Comparison of ENCODE assay signal across 9 mouse cellular contexts in genomic region chr6:113681271-113681670, GRCm38 (mm10). TPM values are rescaled to one million over a fixed set of nuclear protein-coding genes. Genes with fewer than 3 reads are reported as not detected.
DNase-seq lines count a peak whose midpoint lies in the region; ATAC-seq lines count a peak whose summit lies in the region.
"Had no signal": no experiment of that assay in that cellular context is flagged by ENCODE, and none has a peak within 500 bp of the region (broad histone marks: within the 10 kb centered on the region; RNA-seq: fewer than 3 reads in every experiment).

No protein-coding gene starts in this region.

- H3K9me3 ChIP-seq in embryonic facial prominence, embryonic 11.5 days (replicated peaks; ENCODE audit: control insufficient read depth, low read length): no peaks in the 10 kb centered on the region
- no peaks in the 10 kb centered on the region for H3K9me3 ChIP-seq in heart, embryonic 11.5 days (replicated peaks; ENCODE audit: control insufficient read depth, low read length)
- H3K9me3 ChIP-seq in liver, embryonic 16.5 days (replicated peaks; ENCODE audit: control insufficient read depth, low read length): no peaks in the 10 kb centered on the region
- H3K9me3 ChIP-seq: heart, embryonic 13.5 days had no signal

- H3K27me3 ChIP-seq in embryonic facial prominence, embryonic 11.5 days (ENCODE audit: control insufficient read depth, insufficient read depth, low read length): no peaks in the 10 kb centered on the region
- no peaks in the 10 kb centered on the region for H3K27me3 ChIP-seq in heart, embryonic 11.5 days (ENCODE audit: control insufficient read depth, insufficient read depth, low read length)
- no peaks in the 10 kb centered on the region for H3K27me3 ChIP-seq in liver, embryonic 16.5 days (ENCODE audit: control insufficient read depth, insufficient read depth, low read depth, low read length)
- H3K27me3 ChIP-seq: heart, embryonic 13.5 days had no signal

- H3K36me3 ChIP-seq in embryonic facial prominence, embryonic 11.5 days (replicated peaks; ENCODE audit: control insufficient read depth, insufficient read depth, low read depth, low read length): no peaks in the 10 kb centered on the region
- no peaks in the 10 kb centered on the region for H3K36me3 ChIP-seq in heart, embryonic 11.5 days (ENCODE audit: control insufficient read depth, insufficient read depth, low read length)
- H3K36me3 ChIP-seq in liver, embryonic 16.5 days (ENCODE audit: control insufficient read depth, insufficient read depth): no peaks in the 10 kb centered on the region; the same call in 1 of the 2 replicates

- H3K4me2 ChIP-seq in embryonic facial prominence, embryonic 11.5 days (ENCODE audit: low read depth, low read length): no peak overlapping the region
- H3K4me2 ChIP-seq in heart, embryonic 11.5 days: no peak overlapping the region
- H3K4me2 ChIP-seq in liver, embryonic 16.5 days (ENCODE audit: low read depth, low read length): no peak overlapping the region
- H3K4me2 ChIP-seq: heart, embryonic 13.5 days had no signal

- WGBS in embryonic facial prominence, embryonic 11.5 days: 23% methylated on average over 4 of the region's 4 CpGs
- 17% methylated on average over 4 of the region's 4 CpGs for WGBS in heart, embryonic 11.5 days (ENCODE audit: insufficient replicate concordance)
- WGBS in liver, embryonic 16.5 days (ENCODE audit: insufficient replicate concordance): 4% methylated on average over 4 of the region's 4 CpGs

- peak; percentile 91 for DNase-seq in adrenal gland, postnatal 25 days
- DNase-seq in embryonic facial prominence, embryonic 11.5 days (ENCODE audit: low spot score): peak; percentile 85
- peak; percentile 87 for DNase-seq in kidney, postnatal 14 days
- DNase-seq in ovary, postnatal 36 days (ENCODE audit: low spot score): peak; percentile 77
- DNase-seq in thymus, postnatal 25 days: peak; percentile 93

- no peak overlapping the region for H3K27ac ChIP-seq in embryonic facial prominence, embryonic 11.5 days (replicated peaks; ENCODE audit: low read depth, low read length)
- H3K27ac ChIP-seq in heart, embryonic 11.5 days (ENCODE audit: low read depth, low read length): no peak overlapping the region
- H3K27ac ChIP-seq in liver, embryonic 16.5 days (ENCODE audit: low read length): 0 out of 2 replicates have a peak overlapping the region, but pooled peaks have one; percentile 6
- H3K27ac ChIP-seq: heart, embryonic 13.5 days had no signal

- H3K4me1 ChIP-seq in embryonic facial prominence, embryonic 11.5 days (ENCODE audit: control insufficient read depth, insufficient read depth, low read length): no peaks in the 10 kb centered on the region
- H3K4me1 ChIP-seq in heart, embryonic 11.5 days (ENCODE audit: control insufficient read depth, insufficient read depth, low read length): no peaks in the 10 kb centered on the region
- peaks cover 23% of the 10 kb centered on the region for H3K4me1 ChIP-seq in liver, embryonic 16.5 days (ENCODE audit: control insufficient read depth, low read depth, low read length)

- peak; percentile 92 for ATAC-seq in CD4-positive, CD25-positive, alpha-beta regulatory T cell, adult 4 months
- ATAC-seq in embryonic facial prominence, embryonic 11.5 days (replicated peaks; ENCODE audit: insufficient number of reproducible peaks, low FRiP score, low TSS enrichment, low read depth): 0 out of 2 replicates have a peak, but pooled peaks have one; percentile 47
- peak; percentile 69 for ATAC-seq in heart, embryonic 11.5 days (replicated peaks; ENCODE audit: insufficient number of reproducible peaks, low FRiP score, low TSS enrichment)
- peak; percentile 69 for ATAC-seq in liver, embryonic 16.5 days (ENCODE audit: low read depth)

- H3K9ac ChIP-seq in embryonic facial prominence, embryonic 11.5 days (replicated peaks; ENCODE audit: low read length): no peak overlapping the region
- no peak overlapping the region for H3K9ac ChIP-seq in heart, embryonic 11.5 days (ENCODE audit: low read depth, low read length)
- no peak overlapping the region for H3K9ac ChIP-seq in liver, embryonic 16.5 days (ENCODE audit: low read depth, low read length)
- H3K9ac ChIP-seq: heart, embryonic 13.5 days had no signal

- no peak overlapping the region for H3K4me3 ChIP-seq in embryonic facial prominence, embryonic 11.5 days (ENCODE audit: low read depth, low read length)
- H3K4me3 ChIP-seq in heart, embryonic 11.5 days (ENCODE audit: low read depth, low read length): no peak overlapping the region
- no peak overlapping the region for H3K4me3 ChIP-seq in liver, embryonic 16.5 days (ENCODE audit: low read depth, low read length)
- H3K4me3 ChIP-seq: heart, embryonic 13.5 days had no signal

RNA-seq across cellular contexts. Expression of gene Tatdn2, which starts 15.6 kb away (rescaled TPM):
- 1 to 10 TPM; 3.6 to 10.0 TPM for polyA plus RNA-seq in CD4-positive, CD25-positive, alpha-beta regulatory T cell, adult 4 months (2017; shearing (Covaris generic))
- 49.5 and 50.7 TPM in 2 replicates for total RNA-seq in adrenal gland, postnatal 25 days (2021)
- 0.84 and 1.6 TPM in 2 replicates for polyA plus RNA-seq in embryonic facial prominence, embryonic 11.5 days (2014; fragmentation: Nextera tagmentation; extraction: Ambion mirVana)
- 0.93 and 1.1 TPM in 2 replicates for polyA plus RNA-seq in heart, embryonic 11.5 days (2014; fragmentation: Nextera tagmentation; extraction: Ambion mirVana)
- 0.40 and 0.47 TPM in 2 replicates for polyA plus RNA-seq in liver, embryonic 16.5 days (2015; fragmentation: Nextera tagmentation; extraction: Ambion mirVana)

RNA-seq across cellular contexts. Expression of gene Ghrl, which starts 38.4 kb away (rescaled TPM):
- polyA plus RNA-seq in CD4-positive, CD25-positive, alpha-beta regulatory T cell, adult 4 months (2017; shearing (Covaris generic)): not detected
- total RNA-seq in adrenal gland, postnatal 25 days (2021): not detected in 2 replicates
- polyA plus RNA-seq in embryonic facial prominence, embryonic 11.5 days (2014; fragmentation: Nextera tagmentation; extraction: Ambion mirVana): not detected in 2 replicates
- 0.66 and 0.69 TPM in 2 replicates for polyA plus RNA-seq in heart, embryonic 11.5 days (2014; fragmentation: Nextera tagmentation; extraction: Ambion mirVana)
- polyA plus RNA-seq in liver, embryonic 16.5 days (2015; fragmentation: Nextera tagmentation; extraction: Ambion mirVana): 0.11 and 1.9 TPM in 2 replicates
- polyA plus RNA-seq: heart, embryonic 13.5 days had no signal

RNA-seq across cellular contexts. Expression of gene Irak2, which starts 43.0 kb away (rescaled TPM):
- 10 to 100 TPM; 27.3 to 40.1 TPM for polyA plus RNA-seq in CD4-positive, CD25-positive, alpha-beta regulatory T cell, adult 4 months (2017; shearing (Covaris generic))
- 13.8 and 17.1 TPM in 2 replicates for total RNA-seq in adrenal gland, postnatal 25 days (2021)
- polyA plus RNA-seq in embryonic facial prominence, embryonic 11.5 days (2014; fragmentation: Nextera tagmentation; extraction: Ambion mirVana): 2.2 and 4.0 TPM in 2 replicates
- polyA plus RNA-seq in heart, embryonic 11.5 days (2014; fragmentation: Nextera tagmentation; extraction: Ambion mirVana): 6.7 and 7.2 TPM in 2 replicates
- 12.4 and 13.2 TPM in 2 replicates for polyA plus RNA-seq in liver, embryonic 16.5 days (2015; fragmentation: Nextera tagmentation; extraction: Ambion mirVana)

RNA-seq across cellular contexts. Expression of gene Vhl, which starts 57.5 kb away (rescaled TPM):
- 10 to 100 TPM; 10.4 to 17.3 TPM for polyA plus RNA-seq in CD4-positive, CD25-positive, alpha-beta regulatory T cell, adult 4 months (2017; shearing (Covaris generic))
- 31.6 and 32.6 TPM in 2 replicates for total RNA-seq in adrenal gland, postnatal 25 days (2021)
- 56.9 and 64.0 TPM in 2 replicates for polyA plus RNA-seq in embryonic facial prominence, embryonic 11.5 days (2014; fragmentation: Nextera tagmentation; extraction: Ambion mirVana)
- polyA plus RNA-seq in heart, embryonic 11.5 days (2014; fragmentation: Nextera tagmentation; extraction: Ambion mirVana): 31.2 and 40.9 TPM in 2 replicates
- 9.0 and 9.1 TPM in 2 replicates for polyA plus RNA-seq in liver, embryonic 16.5 days (2015; fragmentation: Nextera tagmentation; extraction: Ambion mirVana)

RNA-seq across cellular contexts. Expression of gene Sec13, which starts 59.3 kb away (rescaled TPM):
- 100 to 1,000 TPM; 143 to 177 TPM for polyA plus RNA-seq in CD4-positive, CD25-positive, alpha-beta regulatory T cell, adult 4 months (2017; shearing (Covaris generic))
- total RNA-seq in adrenal gland, postnatal 25 days (2021): 109 and 115 TPM in 2 replicates
- 274 and 299 TPM in 2 replicates for polyA plus RNA-seq in embryonic facial prominence, embryonic 11.5 days (2014; fragmentation: Nextera tagmentation; extraction: Ambion mirVana)
- 246 and 266 TPM in 2 replicates for polyA plus RNA-seq in heart, embryonic 11.5 days (2014; fragmentation: Nextera tagmentation; extraction: Ambion mirVana)
- polyA plus RNA-seq in liver, embryonic 16.5 days (2015; fragmentation: Nextera tagmentation; extraction: Ambion mirVana): 103 and 111 TPM in 2 replicates
